Mouse (Mus musculus): ENCODE measurements around the gene Fpr3.
"Not testable (repeated sequence)": the region's sequence is repeated elsewhere in the genome, so short reads cannot be mapped to it uniquely, and the experiment has no call there.

The Fpr3 gene

DNA sequence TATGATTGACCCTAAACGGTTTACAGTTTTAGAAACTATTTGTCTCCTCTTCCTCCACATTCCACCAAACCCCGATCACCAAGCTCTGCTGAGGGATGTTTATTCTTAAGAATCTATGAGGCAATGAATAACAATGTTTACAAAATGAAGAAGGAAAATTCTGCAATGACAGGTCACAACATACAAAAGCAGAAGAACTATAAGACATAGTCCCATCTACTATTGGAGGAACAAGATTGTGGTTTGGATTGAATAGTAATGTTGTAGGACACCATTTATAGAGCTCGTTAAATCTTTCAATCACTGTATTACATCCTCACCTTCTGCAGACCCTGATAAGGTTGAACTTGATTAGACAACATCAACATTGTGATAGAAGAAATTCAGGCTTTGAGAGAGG, 5.0 kb upstream of the Fpr3 start:
- DNase-seq (ENCODE audit: low spot score in 2 of 2) = no peak

DNA sequence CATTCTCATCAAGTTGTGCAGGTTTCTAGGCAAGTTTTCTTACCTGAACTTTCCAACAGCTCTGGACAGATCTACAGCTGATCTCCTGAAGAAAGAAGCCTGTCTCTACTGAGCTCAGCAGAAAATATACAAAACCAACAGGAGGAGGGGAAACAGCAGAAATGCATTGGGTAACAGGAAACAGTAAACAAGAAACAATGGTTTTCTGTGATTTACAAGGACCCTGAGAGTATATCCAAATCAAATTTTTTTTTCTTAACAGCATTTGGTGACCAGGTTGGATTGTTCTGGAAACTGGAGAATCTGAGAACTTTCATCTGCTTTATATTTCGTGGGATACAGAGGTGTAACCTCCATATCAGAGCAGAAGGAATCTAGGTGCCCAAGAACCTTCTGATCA, 3.8 kb upstream of the Fpr3 start, which contains the start of gene Fpr1:
TSS of gene Fpr1 (minus strand) at position 101 of the 400 bp plus-strand sequence.
- DNase-seq (ENCODE audit: low spot score in 2 of 2) = no peak

DNA sequence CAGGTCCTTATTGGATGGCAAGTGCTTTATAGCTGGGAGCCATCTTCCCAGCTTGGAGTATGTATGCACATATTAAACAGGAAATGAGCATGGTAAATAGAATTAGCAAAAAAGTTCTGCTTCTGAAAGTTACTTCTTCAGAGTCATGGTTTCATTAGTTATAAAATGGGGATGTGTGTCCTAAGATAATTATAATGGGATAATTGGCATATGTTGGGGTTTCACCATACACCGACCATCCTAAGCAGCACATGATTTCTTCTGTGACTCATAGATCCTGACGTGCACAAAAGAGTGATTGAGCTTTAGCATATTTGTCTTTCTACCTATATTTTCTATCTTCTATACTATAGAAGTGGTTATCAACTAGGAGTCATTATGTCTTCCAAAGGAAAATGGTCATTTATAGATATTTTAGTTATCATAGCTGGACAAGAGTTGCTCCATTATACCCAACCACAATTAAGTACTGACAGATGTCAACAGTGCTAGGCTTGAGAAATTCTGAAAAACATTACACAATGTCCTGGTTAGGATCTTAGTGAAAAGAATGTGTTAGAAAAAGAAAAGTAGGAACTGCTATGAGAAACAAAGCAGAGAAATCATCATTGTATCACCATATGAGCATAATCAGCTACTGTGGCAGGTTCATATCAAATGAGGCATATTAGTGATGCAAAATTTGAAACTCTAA, 2.2 kb downstream of the Fpr3 start:
- DNase-seq (ENCODE audit: low spot score in 2 of 2) = no peak

DNA sequence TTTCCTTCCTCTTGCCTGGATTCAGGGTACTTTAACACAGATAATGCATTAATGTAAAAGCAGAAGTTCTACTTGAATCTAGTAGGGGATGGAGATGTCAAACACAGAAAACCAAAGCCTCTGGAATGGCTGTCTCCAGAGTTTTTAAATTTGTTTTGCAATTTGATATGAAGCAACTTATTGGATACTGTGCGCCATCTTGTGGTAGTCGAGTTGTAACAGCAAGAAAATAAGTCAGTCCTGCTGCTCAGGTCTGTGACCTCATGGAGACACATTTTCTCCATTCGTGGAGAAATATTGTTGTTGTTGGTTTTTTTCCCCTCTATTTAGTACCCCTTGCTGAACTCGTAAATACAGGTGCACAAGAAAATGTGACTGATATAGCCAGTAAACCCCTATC, 8.4 kb downstream of the Fpr3 start:
- DNase-seq (ENCODE audit: low spot score in 2 of 2) = no peak

DNA sequence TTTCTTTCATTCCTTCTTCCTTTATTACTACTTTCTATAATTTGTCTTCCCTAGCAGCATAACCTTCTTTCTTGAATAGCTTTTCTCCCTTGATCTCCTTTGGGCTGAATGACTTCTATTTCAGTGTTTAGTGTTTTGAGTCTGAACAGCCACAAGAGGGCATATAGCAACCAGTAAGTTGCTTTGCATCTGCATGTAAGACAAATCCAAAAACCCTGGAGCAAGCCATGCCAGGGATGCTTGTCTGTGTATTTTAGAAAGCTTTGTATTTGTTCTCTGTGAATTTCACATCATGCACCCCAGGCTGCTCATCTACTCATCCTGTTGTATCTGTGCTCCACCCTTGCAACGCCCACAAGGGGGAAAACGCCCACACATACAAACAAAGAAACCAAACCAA, 11.6 kb downstream of the Fpr3 start:
- no peak for DNase-seq (ENCODE audit: low spot score in 2 of 2)

DNA sequence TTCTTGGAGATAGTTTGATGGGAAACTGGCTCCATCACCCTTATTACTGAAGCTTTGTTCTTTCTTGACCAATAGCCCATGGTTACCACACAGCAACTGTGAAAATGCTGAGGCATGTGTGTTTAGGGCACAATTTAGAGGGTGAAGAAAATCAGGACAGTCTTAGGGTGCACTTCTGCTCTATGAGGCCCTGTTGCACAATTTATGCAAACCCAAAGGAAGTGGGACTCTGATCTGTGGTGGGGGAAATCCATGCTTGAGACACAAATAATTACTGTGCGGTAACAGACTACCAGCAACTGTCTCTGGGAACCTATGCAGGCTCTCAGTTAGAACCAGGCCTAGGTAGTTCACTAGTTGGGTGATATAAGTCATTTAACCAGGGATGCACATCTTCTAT, 13.1 kb downstream of the Fpr3 start:
- DNase-seq (ENCODE audit: low spot score in 2 of 2) = no peak

DNA sequence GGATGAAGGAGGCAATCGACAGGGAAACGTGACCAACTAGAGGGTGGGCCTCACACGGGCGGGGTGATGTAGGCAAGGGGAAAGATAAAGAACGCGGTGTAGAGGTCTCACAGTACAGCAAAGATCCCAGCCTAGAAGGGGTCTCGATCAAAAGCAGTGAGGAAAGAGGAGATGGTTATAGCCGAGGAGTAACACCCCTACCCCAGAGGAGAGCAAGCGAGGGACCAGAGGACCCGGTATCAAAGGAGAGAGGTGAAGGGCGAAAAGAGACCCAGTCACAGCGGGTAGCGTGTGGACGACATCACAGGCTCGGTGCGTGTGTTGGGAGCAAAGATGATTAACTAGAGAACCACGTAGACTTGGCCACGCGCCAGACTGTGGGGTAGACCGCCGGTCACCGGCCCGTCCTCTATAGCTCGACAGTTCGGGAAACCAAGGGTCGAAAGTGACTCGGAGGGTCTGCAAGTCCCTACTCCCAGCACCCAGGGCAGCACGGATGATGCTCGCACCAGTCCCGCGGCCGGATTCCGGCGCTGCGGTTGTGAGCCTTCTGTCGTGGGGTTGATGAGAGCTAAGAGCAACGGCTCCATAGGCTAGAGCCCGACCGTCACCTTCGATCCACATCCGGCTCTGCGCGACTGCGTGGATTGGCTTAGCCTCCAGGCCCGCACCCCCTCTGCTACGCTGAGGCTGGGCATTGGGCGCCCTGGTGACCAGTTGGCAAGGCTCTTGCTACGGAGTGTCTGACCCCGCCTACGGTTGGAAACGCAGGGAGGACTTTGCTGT, 22.2 kb downstream of the Fpr3 start:
- peak; percentile 74 to 82 for DNase-seq (ENCODE audit: low spot score in 2 of 2)

DNA sequence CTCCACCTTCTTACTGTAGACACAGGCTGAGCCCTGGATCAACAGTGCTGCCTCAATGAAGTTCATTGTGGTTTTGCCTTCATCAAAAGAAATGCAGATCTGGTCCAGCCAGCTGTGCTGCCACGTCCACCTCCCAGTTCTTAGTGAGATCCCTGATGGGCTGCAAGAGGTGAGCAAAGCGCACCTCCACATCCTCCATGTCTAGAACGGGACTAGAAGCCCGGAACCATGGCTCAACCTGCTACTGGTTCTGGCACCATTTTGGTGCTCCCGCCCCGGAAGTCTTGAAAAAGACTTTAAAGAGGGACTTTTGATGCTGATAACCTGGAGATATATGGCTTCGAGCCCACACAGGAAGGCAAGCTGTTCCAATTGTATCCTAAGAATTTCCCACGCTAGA, 25.0 kb downstream of the Fpr3 start:
- not testable (repeated sequence) for DNase-seq (ENCODE audit: low spot score in 2 of 2)

DNA sequence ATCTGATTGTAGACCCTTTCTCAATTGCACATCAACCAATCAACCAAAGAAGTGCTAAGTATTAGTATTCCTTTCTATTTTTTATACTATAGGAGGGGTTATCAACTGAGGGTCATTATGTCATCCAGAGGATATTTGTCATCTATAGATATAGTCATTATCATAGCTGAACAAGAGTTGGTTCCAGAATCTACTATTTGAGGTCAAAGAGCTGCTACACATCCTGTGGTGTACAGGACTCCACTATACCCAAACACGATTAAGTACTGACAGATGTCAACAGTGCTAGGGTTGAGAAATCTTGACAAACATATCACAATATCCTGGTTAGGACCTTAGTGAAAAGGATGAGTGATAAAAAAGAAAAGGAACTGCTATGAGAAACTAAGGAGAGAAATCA, 29.7 kb downstream of the Fpr3 start:
- DNase-seq (ENCODE audit: low spot score in 2 of 2) = no peak

DNA sequence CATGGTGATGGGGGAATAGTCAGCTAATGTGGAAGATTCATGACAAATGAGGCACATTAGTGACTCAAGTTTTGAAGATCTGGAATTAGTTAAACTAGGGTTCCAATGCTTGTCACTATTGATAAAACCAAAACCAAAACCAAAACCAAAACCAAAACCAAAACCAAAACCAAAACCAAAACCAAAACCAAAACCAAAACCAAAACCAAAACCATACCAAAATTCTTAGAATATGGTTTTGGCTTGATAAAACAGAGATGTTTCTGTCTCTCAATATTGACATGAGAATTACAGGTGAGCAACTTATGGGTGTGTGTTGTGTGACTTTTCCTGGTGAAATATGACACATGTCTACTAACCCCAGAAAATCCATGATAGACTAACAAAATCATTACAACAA, 30.1 kb downstream of the Fpr3 start:
- no peak for DNase-seq (ENCODE audit: low spot score in 2 of 2)

DNA sequence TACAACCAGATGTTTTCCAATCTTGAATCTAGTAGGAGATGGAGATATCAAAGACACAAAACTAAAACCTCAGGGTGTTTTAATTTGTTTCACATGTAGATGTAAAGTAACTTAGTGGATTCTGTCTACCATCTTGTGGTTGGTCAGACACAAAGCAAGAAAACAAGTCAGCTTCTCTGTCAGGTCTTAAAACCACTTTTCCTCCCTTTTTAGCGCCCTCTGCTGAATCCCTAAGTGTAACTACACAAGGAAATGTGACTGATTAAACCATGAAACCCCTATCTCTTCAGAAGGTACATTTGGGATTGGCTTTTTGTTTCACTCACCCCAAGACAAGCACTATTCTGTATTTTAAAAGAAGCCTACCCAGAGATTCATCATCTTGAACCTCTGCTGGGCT, 85.8 kb downstream of the Fpr3 start:
- DNase-seq (ENCODE audit: low spot score in 2 of 2) = no peak

DNA sequence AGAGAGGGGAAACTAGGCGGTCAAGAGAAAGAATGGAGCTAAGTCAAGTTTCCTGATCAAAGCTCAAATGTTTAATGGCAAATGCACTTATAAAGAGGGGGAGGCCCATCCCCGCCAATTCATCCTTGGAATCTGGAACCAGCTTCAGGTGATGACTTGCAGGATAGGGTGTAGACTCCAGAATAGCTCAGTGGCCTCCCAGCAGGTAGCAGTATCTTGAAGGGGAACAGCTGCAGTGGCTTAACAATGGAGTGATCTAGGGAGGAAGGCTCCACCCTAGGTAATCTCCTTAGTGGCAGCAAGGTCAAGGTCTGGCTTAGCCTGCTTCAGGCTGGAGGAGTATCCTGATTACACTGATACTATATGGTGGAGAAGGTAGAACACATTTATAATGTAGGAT, 93.6 kb downstream of the Fpr3 start:
- DNase-seq (ENCODE audit: low spot score in 2 of 2) = not testable (repeated sequence)

DNA sequence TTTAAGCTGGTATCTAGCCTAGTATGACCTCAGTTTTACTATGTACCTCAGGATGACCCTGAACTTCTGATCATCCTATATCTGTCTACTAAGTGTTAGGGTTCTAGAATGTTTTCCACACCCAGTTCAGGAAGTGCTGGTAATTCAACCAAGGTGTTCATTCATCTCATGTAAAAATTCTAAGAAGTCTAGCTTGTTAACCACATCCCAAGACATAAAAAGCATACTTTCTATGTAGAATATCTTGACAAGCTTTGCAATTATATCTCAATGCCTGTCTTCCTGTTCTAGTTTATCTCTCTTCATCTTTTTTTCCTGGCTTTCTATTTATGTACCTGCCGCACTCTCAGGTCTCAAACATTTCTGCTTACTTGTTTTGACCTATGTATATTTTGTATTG, 117.1 kb downstream of the Fpr3 start:
- DNase-seq (ENCODE audit: low spot score in 2 of 2) = no peak

Measured in frontal cortex, postnatal 14 days (tissue).